Mouse (Mus musculus) intestine, embryonic 16.5 days (tissue): ENCODE results near the gene Sp3. TPM values are rescaled to one million over a fixed set of nuclear protein-coding genes. Genes with fewer than 3 reads are reported as not detected.

Source experiments
- ATAC-seq: fragments of 200-750 bp; cut with Nextera tagmentation; 2 replicates; pipeline ENCODE4 v1.8.0; 2017; ENCODE audit warnings: moderate TSS enrichment, moderate library complexity
- H3K27ac ChIP-seq: fragments of 300-500 bp; sonication (generic); 2 replicates; pipeline ENCODE4 v1.5.1; 2014; ENCODE audit warnings: mild to moderate bottlenecking, low read length
- H3K27me3 ChIP-seq: fragments of 300-500 bp; sonication (generic); replicated peaks from 2 replicates; pipeline ENCODE4 v1.6.1; 2014; ENCODE audit warnings: low read length, control low read depth, mixed read lengths; ENCODE audit not compliant: control insufficient read depth, insufficient read depth
- H3K36me3 ChIP-seq: fragments of 300-500 bp; sonication (generic); 2 replicates; pipeline ENCODE4 v1.6.1; 2014; ENCODE audit warnings: low read length, control low read depth; ENCODE audit not compliant: control insufficient read depth, insufficient read depth
- H3K4me1 ChIP-seq: fragments of 300-500 bp; sonication (generic); 2 replicates; pipeline ENCODE4 v1.6.1; 2014; ENCODE audit warnings: low read length, control low read depth, mixed read lengths; ENCODE audit not compliant: control insufficient read depth, insufficient read depth
- H3K4me2 ChIP-seq: fragments of 300-500 bp; sonication (generic); 2 replicates; pipeline ENCODE4 v1.6.1; 2014; ENCODE audit warnings: low read depth, low read length, control low read depth
- H3K4me3 ChIP-seq: fragments of 300-500 bp; sonication (generic); 2 replicates; pipeline ENCODE4 v1.5.1; 2014; ENCODE audit warnings: mild to moderate bottlenecking, low read length
- H3K9ac ChIP-seq: fragments of 300-500 bp; sonication (generic); 2 replicates; pipeline ENCODE4 v1.6.1; 2014; ENCODE audit warnings: low read depth, low read length
- H3K9me3 ChIP-seq: fragments of 300-500 bp; sonication (generic); 2 replicates; pipeline ENCODE4 v1.6.1; 2016; ENCODE audit warnings: low read length, control low read depth; ENCODE audit not compliant: control insufficient read depth
- WGBS: fragments of 180-500 bp; shearing (Covaris S2); extraction: QIAGEN DNeasy Blood & Tissue Kit; methylation state at CpG from one replicate; pipeline ENCODE4 v1.1.7; 2014; 5-methylcytosine and 5-hydroxymethylcytosine counted together
- polyA plus RNA-seq: library from polyadenylated mRNA; unstranded; fragments of >200 nt; fragmentation: Nextera tagmentation; extraction: Ambion mirVana; gene quantifications from 2 replicates; pipeline ENCODE4 v1.2.1, GENCODE M21; 2015

Gene Sp3
- polyA plus RNA-seq, 1 experiment from 2014 or later: 33.3 TPM

- Histone ChIP-seq H3K4me1 (peaks cover 6% of the 10 kb centered on the region), H3K4me2 (no peak overlapping the region), H3K4me3 (no peak overlapping the region), H3K36me3 (no peaks in the 10 kb centered on the region), H3K27ac (no peak overlapping the region), H3K27me3 (no peaks in the 10 kb centered on the region), H3K9me3 (no peaks in the 10 kb centered on the region), H3K9ac (no peak overlapping the region)
- no peak for ATAC-seq
- 92% methylated on average over 7 of the region's 7 CpGs for WGBS
These were observed 2.0 kb upstream of the Sp3 start for GRCm38 (mm10) chr2:72982110-72982785.

- Histone ChIP-seq H3K36me3 (no peaks in the 10 kb centered on the region), H3K4me3 (no peak overlapping the region), H3K4me1 (peaks cover 10% of the 10 kb centered on the region), H3K27me3 (no peaks in the 10 kb centered on the region), H3K9ac (no peak overlapping the region), H3K9me3 (no peaks in the 10 kb centered on the region), H3K4me2 (peak overlapping the region; percentile 81; the same call in 1 of the 2 replicates), H3K27ac (no peak overlapping the region)
- ATAC-seq: no peak
- WGBS: 77% methylated on average over 9 of the region's 9 CpGs
These were observed 1.3 kb upstream of the Sp3 start for GRCm38 (mm10) chr2:72981441-72982109.

- no peaks in the 10 kb centered on the region for H3K9me3 ChIP-seq
- ATAC-seq: no peak
- peak overlapping the region; percentile 100 for H3K27ac ChIP-seq
- peaks cover 14% of the 10 kb centered on the region for H3K4me1 ChIP-seq
- H3K27me3 ChIP-seq: no peaks in the 10 kb centered on the region
- peak overlapping the region; percentile 100 for H3K9ac ChIP-seq
- peak overlapping the region; percentile 100 for H3K4me3 ChIP-seq
- no peaks in the 10 kb centered on the region for H3K36me3 ChIP-seq
- WGBS: 9% methylated on average over 3 of the region's 3 CpGs
- H3K4me2 ChIP-seq: peak overlapping the region; percentile 81
These were observed 802 bp upstream of the Sp3 start for GRCm38 (mm10) chr2:72981075-72981420.

GRCm38 (mm10) chr2:72979659-72980071 is 581 bp downstream of the Sp3 start:
- Histone ChIP-seq H3K36me3 (no peaks in the 10 kb centered on the region), H3K9me3 (no peaks in the 10 kb centered on the region), H3K4me1 (peaks cover 17% of the 10 kb centered on the region), H3K27me3 (no peaks in the 10 kb centered on the region), H3K9ac (peak overlapping the region; percentile 100), H3K27ac (peak overlapping the region; percentile 100), H3K4me2 (peak overlapping the region; percentile 30; the same call in 1 of the 2 replicates), H3K4me3 (peak overlapping the region; percentile 100)
- under 1% methylated on average over 34 of the region's 54 CpGs for WGBS
- peak; percentile 62 for ATAC-seq

GRCm38 (mm10) chr2:72978901-72979658 is 1.2 kb downstream of the Sp3 start:
- no peaks in the 10 kb centered on the region for H3K36me3 ChIP-seq
- no peaks in the 10 kb centered on the region for H3K27me3 ChIP-seq
- H3K9me3 ChIP-seq: no peaks in the 10 kb centered on the region
- peak overlapping the region; percentile 45 for H3K4me2 ChIP-seq
- peak overlapping the region; percentile 100 for H3K27ac ChIP-seq
- peak; percentile 87 for ATAC-seq
- H3K4me1 ChIP-seq: peaks cover 15% of the 10 kb centered on the region
- H3K9ac ChIP-seq: peak overlapping the region; percentile 100
- WGBS: 1% methylated on average over 58 of the region's 107 CpGs
- peak overlapping the region; percentile 100 for H3K4me3 ChIP-seq

- WGBS: under 1% methylated on average over 30 of the region's 38 CpGs
- peak; percentile 36 for ATAC-seq
- Histone ChIP-seq H3K9ac (peak overlapping the region; percentile 100), H3K27me3 (no peaks in the 10 kb centered on the region), H3K4me2 (peak overlapping the region; percentile 45), H3K9me3 (no peaks in the 10 kb centered on the region), H3K4me3 (peak overlapping the region; percentile 100), H3K4me1 (peaks cover 15% of the 10 kb centered on the region), H3K36me3 (no peaks in the 10 kb centered on the region), H3K27ac (peak overlapping the region; percentile 100)
These were observed 1.8 kb downstream of the Sp3 start for GRCm38 (mm10) chr2:72978473-72978872.

- peak overlapping the region; percentile 31 for H3K4me3 ChIP-seq
- no peak overlapping the region for H3K9ac ChIP-seq
- no peaks in the 10 kb centered on the region for H3K27me3 ChIP-seq
- peak overlapping the region; percentile 43; the same call in 1 of the 2 replicates for H3K4me2 ChIP-seq
- H3K27ac ChIP-seq: no peak overlapping the region
- no peak for ATAC-seq
- no peaks in the 10 kb centered on the region for H3K36me3 ChIP-seq
- WGBS: 58% methylated on average over 1 of the region's 1 CpGs
- no peaks in the 10 kb centered on the region for H3K9me3 ChIP-seq
- peaks cover 15% of the 10 kb centered on the region for H3K4me1 ChIP-seq
These were observed 3.0 kb downstream of the Sp3 start for GRCm38 (mm10) chr2:72977272-72977671.

- H3K9ac ChIP-seq: no peak overlapping the region
- H3K4me1 ChIP-seq: peaks cover 15% of the 10 kb centered on the region
- H3K36me3 ChIP-seq: 0 out of 2 replicates have a peak, but pooled peaks cover 3% of the 10 kb centered on the region
- no peaks in the 10 kb centered on the region for H3K27me3 ChIP-seq
- no peak overlapping the region for H3K4me2 ChIP-seq
- no peak for ATAC-seq
- no peak overlapping the region for H3K4me3 ChIP-seq
- H3K9me3 ChIP-seq: no peaks in the 10 kb centered on the region
- no peak overlapping the region for H3K27ac ChIP-seq
These were observed 4.2 kb downstream of the Sp3 start for GRCm38 (mm10) chr2:72976036-72976435.

- WGBS: 87% methylated on average over 6 of the region's 6 CpGs
- no peak overlapping the region for H3K9ac ChIP-seq
- ATAC-seq: no peak
These were observed 9.4 kb downstream of the Sp3 start for GRCm38 (mm10) chr2:72970831-72971230.

More at GRCm38 (mm10) chr2:72970831-72971230, 9.4 kb downstream of the Sp3 start:
- H3K27me3 ChIP-seq: no peaks in the 10 kb centered on the region
- H3K9me3 ChIP-seq: no peaks in the 10 kb centered on the region
- H3K27ac ChIP-seq: no peak overlapping the region
- no peak overlapping the region for H3K4me3 ChIP-seq
- H3K4me1 ChIP-seq: peaks cover 5% of the 10 kb centered on the region
- H3K36me3 ChIP-seq: peaks cover 9% of the 10 kb centered on the region; the same call in 1 of the 2 replicates
- no peak overlapping the region for H3K4me2 ChIP-seq
